Mouse (Mus musculus): ENCODE measurements at regions not wholly inside any gene's neighbourhood (a gene's known extent, or its start where the extent isn't known, plus 50 kb on each side); places are given as distances from the start of the nearest gene placed in this dataset.
"Not testable (repeated sequence)": the region's sequence is repeated elsewhere in the genome, so short reads cannot be mapped to it uniquely, and the experiment has no call there.

DNA sequence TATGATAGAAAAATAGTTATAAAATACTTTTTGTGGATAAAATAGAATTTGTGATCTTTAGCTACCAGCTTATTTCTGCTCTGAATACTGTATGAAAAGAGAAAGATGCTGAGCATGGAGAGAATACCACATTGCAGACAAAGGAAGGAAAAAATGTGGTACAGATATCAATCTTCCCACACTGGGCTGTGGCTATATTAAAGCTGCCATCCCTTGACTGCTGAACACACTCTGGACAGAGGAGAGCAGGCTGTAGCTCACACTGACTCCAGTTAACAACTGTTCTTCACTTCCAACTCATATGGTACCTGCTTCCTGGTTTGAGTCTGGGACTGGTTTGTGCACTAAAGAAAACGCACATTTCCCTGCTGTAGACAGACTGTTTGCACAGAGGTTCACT, 76.7 kb upstream of the Try4 start:
- no peak for DNase-seq (ENCODE audit: low spot score)

DNA sequence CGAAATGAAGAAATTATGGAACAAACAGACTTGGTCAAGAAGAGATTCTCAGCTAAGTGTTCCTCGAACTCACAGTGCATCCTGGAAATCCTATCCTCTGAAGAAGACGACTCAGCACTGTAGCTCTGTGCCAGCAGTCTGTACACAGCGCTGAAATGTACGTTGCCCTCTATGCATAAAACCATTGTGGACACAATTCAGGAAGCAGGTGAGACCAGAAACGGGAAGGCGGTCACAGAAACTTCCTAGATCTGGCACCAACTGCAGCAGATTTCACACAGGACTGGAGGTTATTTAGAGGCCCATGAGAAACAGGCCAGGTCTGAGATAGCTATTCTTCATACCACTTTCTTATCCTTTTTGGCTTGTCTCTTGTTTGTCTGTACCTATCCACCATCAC, 83.7 kb upstream of the Try4 start:
- DNase-seq (ENCODE audit: low spot score), result no peak

DNA sequence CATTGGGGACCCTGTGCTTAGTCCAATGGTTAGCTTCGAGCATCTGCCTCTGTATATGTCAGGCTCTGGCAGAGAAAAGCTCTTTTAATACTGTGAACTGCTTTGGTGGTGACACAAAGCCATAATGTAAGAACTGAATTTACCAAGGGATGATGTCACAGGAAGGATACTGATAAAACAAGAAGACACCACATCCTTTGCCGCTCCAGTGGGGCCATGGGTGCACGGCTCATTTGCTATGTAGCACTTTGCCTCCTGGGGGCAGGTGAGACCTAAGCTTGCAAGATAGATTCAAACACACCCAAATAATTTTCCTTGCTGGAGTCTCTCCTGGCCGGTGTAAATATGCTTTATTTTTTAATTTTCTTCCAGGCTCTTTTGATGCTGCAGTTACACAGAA, 86.2 kb upstream of the Try4 start:
- DNase-seq (ENCODE audit: low spot score), result no peak

DNA sequence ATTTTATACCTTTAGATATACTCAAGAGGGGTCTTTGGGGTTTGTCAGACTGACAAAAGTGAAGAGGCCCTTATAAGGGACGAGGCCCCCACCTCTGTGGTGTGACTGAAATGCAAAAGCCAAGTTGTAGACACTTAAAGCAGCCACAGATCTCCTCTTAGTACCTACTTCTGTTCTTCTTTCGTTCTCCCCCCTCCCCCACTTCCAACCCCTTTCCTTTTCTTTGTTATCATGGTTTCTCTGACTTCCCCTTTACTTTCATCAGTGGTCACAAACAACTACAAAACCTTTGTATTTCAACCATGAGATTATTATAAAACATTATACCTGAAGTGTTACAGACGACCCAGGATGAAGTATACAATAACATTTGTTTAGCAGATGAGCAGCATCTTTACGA, 96.2 kb upstream of the Try4 start:
- DNase-seq (ENCODE audit: low spot score), result no peak

DNA sequence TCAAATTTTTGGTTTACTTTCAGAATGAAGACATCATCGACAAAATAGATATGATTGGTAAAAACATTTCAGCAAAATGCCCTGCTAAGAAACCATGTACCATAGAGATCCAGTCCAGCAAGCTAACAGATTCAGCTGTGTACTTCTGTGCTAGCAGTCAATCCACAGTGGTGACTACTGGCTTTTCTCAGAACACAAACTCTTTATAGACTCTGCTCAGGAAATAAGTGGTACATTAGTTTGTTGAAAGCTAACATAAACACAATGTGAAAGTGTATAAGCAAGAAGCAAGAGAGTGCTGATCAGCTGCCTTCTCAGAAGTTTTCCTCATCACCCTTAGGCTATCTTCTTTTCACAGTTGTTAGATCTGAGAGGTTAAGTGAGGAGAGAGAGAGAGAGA, 99.2 kb upstream of the Try4 start:
- DNase-seq (ENCODE audit: low spot score), result no peak

DNA sequence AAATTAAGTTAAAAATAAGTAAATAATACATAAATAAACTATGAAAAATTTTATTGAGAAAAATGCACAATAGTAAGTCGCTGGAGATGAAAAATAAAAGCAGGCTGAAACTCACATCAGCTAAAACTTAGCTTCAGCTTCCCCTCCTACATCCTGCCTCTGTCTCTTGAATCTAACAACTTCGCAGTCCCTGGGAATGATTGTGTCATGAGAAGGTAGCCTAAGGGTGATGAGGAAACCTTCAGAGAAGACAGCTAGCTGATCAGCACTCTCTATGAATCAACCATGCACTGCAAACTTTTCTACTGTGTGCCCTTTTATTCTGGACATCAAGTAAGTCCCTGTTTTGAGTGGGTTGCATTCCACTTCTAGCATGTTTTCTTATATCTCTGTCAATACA, 99.8 kb upstream of the Try4 start:
- DNase-seq (ENCODE audit: low spot score), result no peak

DNA sequence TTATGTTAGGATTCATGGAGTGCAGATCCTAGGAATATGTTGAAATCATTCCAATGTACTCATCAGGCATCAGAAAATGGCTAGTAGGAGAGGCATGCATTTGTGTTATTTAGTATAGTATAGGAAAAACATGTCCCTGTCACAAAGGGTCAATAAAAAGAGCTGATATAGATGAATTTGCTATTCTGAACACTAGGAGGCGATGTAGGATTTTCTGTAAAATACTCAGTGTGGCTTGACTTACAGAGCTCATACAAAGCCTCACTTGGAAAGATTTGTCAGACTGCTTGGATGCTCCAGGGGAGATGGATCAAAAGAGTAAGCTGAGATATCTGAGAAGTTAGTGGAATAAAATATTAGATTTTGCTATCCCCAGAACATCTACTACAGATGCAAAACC, 107.6 kb upstream of the Try4 start:
- no peak for DNase-seq (ENCODE audit: low spot score)

DNA sequence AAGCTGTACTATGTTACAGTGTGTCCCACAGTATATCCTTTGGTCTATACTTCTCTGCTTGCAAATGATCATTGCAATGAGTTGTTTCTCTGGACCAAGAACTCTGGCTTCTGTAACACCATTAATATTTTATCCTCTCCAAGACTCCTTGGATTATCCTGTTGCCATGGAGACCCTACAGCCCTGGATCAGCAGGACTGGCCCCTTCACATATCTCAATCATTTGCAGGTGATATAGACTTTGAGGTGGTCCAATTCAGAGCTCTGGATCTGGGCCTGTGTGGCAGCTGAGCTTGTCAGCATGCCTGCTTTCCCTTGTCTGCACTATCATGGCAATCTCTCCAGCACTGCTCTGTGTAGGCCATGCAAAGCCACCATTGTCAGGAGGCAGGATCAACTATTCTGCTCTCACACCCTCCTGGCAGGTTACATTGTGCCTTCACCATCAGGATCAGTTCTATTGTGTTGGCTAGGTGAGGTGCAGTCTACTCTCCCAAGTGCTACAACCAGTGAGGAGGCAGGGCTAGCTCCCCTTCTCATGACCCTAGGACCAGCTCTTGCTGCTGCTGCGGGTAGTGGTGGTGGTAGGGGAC, 110.2 kb upstream of the Try4 start:
- no peak for DNase-seq (ENCODE audit: low spot score)

DNA sequence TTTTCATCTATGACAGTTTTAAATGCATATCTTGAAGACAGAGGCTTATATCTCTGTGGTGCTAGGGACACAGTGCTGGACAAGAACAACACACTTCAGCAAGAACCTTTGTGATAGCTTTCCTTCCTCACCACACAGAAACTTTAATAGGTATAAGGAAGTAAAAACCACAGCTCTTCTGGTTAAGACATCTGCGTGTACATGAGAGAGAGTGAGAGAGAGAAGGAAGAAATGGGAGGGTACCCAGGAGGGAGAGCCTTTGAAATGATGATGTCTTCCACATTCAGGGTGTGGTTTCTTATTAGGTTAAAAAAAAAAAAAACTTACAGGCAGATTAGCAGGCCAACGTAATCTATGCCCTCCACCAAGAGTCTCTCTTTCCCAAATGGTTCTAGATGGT, 113.2 kb upstream of the Try4 start:
- no peak for DNase-seq (ENCODE audit: low spot score)

DNA sequence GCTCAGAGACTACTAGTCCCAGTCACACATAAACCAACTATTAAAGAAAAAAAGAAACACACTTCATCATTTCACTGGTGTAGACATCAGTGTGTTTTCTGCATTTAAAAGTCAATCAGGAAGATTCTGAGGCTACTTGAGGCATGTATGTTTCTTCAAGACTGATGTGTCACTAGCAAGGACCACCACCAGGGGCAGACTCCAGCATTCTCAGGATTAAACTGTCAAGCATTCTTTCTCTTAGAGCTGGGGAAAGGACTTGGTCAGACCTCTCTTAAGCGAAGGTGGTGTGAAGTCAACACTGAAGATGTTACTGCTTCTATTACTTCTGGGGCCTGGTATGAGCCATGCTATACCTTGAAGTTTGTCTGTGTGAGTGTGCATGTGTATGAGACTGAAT, 114.1 kb upstream of the Try4 start:
- no peak for DNase-seq (ENCODE audit: low spot score)

DNA sequence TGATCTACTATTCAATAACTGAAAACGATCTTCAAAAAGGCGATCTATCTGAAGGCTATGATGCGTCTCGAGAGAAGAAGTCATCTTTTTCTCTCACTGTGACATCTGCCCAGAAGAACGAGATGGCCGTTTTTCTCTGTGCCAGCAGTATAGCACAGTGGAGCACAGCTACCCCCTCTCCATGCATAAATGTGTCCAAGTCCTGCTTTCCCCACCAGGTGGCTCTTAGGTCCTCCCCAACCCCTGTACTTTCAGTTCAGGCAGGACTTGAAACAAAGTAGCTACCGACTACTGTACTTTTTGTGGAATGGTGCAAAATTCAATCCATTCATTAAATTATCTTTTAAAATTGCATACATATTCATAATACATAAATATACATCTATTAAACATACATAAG, 123.2 kb upstream of the Try4 start:
- no peak for DNase-seq (ENCODE audit: low spot score)

DNA sequence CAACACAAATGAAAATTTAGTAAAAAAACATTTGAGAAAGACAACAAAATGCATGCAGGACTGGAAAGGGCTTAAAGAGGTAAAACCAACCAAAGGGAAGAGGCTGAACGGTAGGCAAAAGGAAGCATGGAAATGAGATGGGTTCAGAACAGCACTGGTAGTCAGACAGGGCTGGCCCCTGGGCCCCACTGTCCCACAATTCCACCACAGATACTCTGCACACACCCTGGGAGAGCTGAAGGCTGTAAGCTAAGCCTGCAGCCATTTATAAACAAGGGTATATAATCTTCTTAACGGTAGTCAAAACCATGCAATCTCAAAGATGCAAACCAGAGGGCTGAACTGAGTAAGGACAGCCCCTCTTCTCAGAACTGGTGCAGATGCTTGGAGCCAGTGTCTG, 124.0 kb upstream of the Try4 start:
- DNase-seq (ENCODE audit: low spot score), result no peak

DNA sequence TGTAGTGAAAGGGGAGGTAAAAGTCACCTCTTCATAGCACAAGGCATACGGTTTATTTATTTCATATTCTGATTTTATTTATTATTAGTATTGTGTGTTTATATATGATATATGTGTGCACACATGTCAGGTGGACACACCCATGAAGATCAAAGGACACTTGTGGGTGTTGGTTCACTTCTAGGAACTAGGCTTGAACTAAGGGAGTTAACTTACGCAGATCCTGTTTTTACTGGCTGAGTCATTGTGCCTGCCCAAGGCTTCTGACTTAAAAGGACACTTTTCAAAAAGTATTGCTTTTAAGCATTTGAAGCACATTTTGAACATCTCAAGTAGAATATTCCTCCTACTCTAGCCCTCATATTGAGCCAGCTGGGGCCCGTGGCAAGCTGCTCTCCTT, 124.9 kb upstream of the Try4 start:
- DNase-seq (ENCODE audit: low spot score), result no peak

DNA sequence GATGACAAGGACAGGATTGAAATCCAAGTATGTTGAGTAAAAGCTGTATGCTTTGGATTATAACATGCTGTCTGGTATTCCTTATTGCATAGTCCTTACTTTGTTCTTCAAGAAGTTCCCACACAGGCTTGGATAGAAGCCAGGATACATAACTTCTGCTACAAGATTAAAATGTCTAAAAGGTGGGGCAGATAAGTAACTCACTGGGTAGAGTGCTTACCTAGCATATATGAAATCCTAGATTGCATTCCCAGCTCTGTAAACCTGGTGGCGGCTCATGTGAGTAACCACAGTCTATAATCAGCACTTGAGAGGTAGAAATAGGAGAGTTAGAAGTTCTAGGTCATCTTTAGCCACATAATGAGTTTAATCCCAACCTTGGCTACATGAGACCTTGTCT, 126.0 kb upstream of the Try4 start:
- DNase-seq (ENCODE audit: low spot score), result no peak

DNA sequence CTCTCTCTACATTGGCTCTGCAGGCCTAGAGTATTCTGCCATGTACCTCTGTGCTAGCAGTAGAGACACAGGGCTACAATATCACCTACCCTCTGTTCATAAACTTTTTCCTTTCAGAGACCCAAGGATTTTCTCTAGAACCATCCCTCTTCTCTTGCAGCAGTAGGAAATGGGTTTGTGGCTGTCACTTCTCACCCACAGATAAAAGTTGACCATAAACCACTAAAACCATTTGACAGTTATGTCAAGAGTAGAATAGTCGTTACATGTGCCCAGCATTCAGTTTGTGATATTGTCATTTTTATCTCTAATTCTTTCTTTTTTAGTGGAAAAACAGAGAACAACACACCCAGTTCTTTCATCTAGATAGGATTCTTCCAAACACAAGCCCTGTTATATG, 128.2 kb upstream of the 2210010C04Rik start:
- DNase-seq (ENCODE audit: low spot score), result no peak

DNA sequence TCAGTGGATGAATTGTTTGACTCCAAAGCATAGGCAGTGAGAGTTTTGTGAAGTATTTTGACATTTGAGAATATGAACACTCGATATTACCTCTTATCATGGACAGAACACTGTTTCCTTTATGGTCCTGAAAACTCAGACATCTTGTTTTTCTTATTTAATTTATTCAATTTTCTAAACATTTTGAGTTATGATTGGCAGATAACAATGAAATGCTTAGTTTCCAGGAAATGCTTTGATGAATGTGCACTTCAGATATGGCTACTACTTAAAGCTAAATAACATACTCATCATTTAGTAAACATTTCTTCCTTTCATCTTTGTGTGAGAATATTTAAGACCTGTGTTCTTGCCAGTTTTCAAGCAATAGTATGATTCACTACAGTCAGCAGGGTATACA, 126.4 kb upstream of the 2210010C04Rik start:
- DNase-seq (ENCODE audit: low spot score), result no peak

DNA sequence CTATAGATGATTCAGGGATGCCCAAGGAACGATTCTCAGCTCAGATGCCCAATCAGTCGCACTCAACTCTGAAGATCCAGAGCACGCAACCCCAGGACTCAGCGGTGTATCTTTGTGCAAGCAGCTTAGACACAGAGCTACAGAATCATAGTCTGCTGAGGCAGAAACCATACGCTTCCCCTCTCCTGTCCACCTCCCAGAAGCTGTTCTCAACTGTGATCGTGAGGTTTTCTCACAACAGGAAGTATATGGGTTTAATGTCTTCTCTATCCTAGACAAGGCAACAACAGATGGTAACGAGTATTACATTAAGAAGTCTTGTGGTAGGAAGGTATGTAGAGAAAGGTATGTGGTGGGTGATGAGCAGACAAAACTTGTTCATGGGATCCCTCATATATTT, 116.8 kb upstream of the 2210010C04Rik start:
- no peak for DNase-seq (ENCODE audit: low spot score)

DNA sequence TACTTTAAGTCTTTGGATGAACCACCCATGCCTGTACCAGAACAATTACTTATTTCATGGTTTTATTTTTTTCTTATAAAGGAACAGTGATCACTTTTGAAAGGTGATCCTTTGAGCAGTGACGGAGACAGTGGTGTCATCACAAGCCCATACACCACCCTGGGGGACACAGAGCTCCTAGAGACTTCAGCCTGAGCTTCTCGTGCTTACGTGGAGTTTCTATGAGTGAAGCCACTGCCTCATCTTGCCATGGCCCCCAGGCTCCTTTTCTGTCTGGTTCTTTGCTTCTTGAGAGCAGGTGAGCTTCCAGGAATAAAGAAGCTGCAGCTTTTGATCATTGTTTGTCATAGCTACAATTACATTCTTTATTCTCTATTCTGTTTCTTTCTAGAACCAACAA, 116.2 kb upstream of the 2210010C04Rik start:
- no peak for DNase-seq (ENCODE audit: low spot score)

DNA sequence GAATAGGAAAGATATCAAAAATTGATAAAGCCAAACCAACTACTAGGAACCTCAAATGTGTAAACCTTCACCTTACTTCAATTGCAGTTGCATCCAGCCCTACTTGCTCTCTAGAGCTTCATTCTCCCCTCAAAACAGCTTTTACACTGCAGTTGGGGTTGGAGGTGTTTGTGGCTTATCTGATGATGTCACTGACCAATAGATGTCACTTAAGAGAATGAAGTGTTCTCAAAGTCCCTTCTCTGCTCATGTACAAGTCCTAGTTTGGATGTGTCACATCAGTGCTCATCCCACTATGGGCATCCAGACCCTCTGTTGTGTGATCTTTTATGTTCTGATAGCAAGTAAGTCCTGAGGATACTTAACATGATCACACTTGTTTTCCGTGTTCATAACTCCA, 105.6 kb upstream of the 2210010C04Rik start:
- no peak for DNase-seq (ENCODE audit: low spot score)

DNA sequence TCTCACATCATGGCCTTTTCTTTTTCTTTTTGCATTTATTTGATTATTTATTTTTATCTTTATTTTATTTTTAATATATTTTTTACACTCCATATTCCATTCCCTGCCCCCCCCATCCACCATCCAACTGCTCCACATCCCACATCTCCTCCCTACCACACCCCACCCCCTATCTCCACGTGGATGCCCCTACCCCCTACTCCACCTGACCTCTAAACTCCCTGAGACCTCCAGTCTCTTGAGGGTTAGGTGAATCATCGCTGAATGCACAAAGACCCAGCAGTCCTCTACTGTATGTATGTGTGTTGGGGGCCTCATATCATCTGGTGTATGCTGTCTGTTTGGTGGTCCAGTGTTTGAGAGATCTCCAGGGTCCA, 102.1 kb upstream of the 2210010C04Rik start:
- not testable (repeated sequence) for DNase-seq (ENCODE audit: low spot score)

DNA sequence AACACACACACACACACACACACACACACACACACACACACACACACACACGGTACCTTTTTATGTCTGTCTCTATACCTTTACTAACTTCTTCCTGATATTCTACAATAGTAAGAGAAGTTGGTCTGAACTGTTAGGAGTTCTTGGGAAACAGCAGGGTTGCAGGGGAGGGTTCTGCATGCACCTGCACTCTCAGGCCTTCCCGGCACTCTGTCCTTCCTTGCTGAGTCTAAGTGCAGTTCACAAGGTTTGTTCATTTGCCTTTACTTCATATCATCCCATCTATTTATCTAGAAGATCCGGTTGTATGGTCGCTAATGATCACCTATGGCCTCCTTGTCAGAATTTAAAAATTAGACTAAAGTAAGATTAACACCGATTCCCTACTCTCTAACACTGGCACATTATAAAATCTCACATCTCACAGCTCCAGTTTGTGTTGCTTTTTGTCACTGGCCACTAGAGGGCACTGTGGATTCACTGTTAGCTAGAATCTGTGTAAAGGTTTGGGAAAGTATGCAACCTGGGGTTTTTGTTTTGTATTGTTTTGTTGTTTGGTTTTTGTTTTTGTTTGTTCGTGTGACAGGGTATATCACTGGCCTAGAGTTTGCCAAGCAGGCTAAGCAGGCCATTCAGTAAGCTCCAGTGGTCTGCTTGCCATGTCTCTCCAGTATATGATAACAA, 101.5 kb upstream of the 2210010C04Rik start:
- DNase-seq (ENCODE audit: low spot score), result no peak

DNA sequence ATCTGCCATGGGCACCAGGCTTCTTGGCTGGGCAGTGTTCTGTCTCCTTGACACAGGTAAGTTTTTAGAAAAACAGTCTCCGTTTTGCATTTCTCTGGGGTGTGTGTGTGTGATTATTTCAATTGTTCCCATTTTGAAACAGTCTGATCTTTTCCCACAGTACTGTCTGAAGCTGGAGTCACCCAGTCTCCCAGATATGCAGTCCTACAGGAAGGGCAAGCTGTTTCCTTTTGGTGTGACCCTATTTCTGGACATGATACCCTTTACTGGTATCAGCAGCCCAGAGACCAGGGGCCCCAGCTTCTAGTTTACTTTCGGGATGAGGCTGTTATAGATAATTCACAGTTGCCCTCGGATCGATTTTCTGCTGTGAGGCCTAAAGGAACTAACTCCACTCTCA, 99.9 kb upstream of the 2210010C04Rik start:
- no peak for DNase-seq (ENCODE audit: low spot score)

DNA sequence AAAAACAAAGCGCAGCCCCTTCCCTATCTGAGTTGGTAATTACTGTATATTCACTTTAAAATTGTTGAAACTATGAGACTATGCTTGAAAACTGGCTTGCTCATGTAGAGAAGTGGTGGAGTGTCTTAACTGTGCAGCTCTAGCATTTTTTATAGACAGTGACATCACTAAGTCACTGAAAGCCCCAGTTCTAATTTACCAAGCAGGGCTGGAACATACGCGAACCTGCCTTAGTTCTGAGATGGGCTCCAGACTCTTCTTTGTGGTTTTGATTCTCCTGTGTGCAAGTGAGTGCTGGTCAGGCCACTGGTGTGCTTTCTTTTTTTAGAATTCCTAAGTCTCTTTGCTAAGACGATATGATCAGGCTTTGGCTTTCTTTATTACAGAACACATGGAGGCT, 94.6 kb upstream of the 2210010C04Rik start:
- DNase-seq (ENCODE audit: low spot score), result no peak

DNA sequence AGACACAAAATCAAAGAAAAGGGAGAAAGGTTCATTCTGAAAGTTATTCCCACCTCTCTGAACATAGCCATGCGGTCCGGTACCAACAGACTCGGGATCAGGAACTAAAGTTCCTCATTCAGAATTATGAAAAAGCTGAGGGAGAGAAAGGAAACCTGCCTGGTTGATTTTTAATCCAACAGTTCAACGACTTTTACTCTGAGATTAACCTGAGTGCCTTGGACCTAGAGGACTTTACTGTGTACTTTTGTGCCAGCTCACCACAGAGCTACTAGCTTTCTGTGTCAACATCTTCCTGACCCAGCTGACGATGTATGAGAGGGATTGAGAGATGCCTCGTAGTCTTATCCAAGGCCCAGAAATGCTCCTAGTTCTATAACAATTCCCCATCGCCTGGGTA, 92.5 kb upstream of the 2210010C04Rik start:
- DNase-seq (ENCODE audit: low spot score), result no peak

DNA sequence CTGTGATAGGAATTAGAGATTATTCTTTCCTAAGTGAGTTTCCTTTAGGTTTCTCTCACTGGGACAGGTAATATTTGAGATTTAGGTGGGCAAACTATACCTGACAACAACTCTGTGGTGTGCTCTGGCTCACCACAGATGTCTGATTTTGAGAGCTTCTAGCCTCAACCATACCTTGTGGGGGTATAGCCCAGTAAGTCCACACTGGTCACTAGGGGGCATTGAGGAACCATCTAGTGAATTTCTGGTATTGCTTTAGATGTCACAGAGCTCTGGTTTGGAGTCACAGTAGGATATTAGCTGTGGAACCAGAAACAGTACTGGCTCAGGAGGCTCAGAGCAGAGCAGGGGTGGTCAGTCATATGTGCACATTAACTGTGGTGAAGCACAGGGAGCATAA, 91.5 kb upstream of the 2210010C04Rik start:
- no peak for DNase-seq (ENCODE audit: low spot score)

Measured in ovary, adult 18-20 months (tissue).